Mouse (Mus musculus): ENCODE measurements around the gene Wipf3. TPM values are rescaled to one million over a fixed set of nuclear protein-coding genes. Genes with fewer than 3 reads are reported as not detected.

Wipf3 gene
- polyA plus RNA-seq, 1 experiment = 5.0 TPM

- 9% methylated on average over 25 of the region's 25 CpGs for WGBS
- no peak overlapping the region for H3K4me3 ChIP-seq (replicated peaks; ENCODE audit: extremely low read depth, low read depth, low read length)
- no peak for DNase-seq
- H3K4me1 ChIP-seq (ENCODE audit: control insufficient read depth, insufficient read depth, low read length) = no peaks in the 10 kb centered on the region
- no peak for TF ChIP-seq POLR2A (IDR thresholded peaks at IDR 0.05; ENCODE audit: borderline replicate concordance, extremely low read depth, low read depth, low read length)
Observed at GRCm38 (mm10) chr6:54485435-54485901, 56.1 kb downstream of the Wipf3 start.

- Histone ChIP-seq H3K4me1 (ENCODE audit: control insufficient read depth, insufficient read depth, low read length) (no peaks in the 10 kb centered on the region), H3K4me3 (replicated peaks; ENCODE audit: extremely low read depth, low read depth, low read length) (no peak overlapping the region)
- TF ChIP-seq POLR2A (IDR thresholded peaks at IDR 0.05; ENCODE audit: borderline replicate concordance, extremely low read depth, low read depth, low read length) = no peak
- no peak for TF ChIP-seq CTCF (IDR thresholded peaks at IDR 0.05; ENCODE audit: insufficient read depth, low read length)
- DNase-seq = peak; percentile 15
- WGBS = 36% methylated on average over 6 of the region's 6 CpGs
Observed at GRCm38 (mm10) chr6:54485973-54486569, 56.7 kb downstream of the Wipf3 start.

GRCm38 (mm10) chr6:54491074-54491473, 61.7 kb downstream of the Wipf3 start:
- WGBS = 52% methylated on average over 7 of the region's 7 CpGs
- DNase-seq = no peak
- TF ChIP-seq POLR2A (IDR thresholded peaks at IDR 0.05; ENCODE audit: borderline replicate concordance, extremely low read depth, low read depth, low read length) (no peak), CTCF (IDR thresholded peaks at IDR 0.05; ENCODE audit: insufficient read depth, low read length) (no peak)
- H3K4me3 ChIP-seq (replicated peaks; ENCODE audit: extremely low read depth, low read depth, low read length) = no peak overlapping the region
- H3K4me1 ChIP-seq (ENCODE audit: control insufficient read depth, insufficient read depth, low read length) = no peaks in the 10 kb centered on the region

- Histone ChIP-seq H3K4me3 (replicated peaks; ENCODE audit: extremely low read depth, low read depth, low read length) (no peak overlapping the region), H3K4me1 (ENCODE audit: control insufficient read depth, insufficient read depth, low read length) (no peaks in the 10 kb centered on the region)
- TF ChIP-seq POLR2A (IDR thresholded peaks at IDR 0.05; ENCODE audit: borderline replicate concordance, extremely low read depth, low read depth, low read length) = no peak
- no peak for DNase-seq
Observed at GRCm38 (mm10) chr6:54494097-54494496, 64.7 kb downstream of the Wipf3 start.

- H3K4me1 ChIP-seq (ENCODE audit: control insufficient read depth, insufficient read depth, low read length) = no peaks in the 10 kb centered on the region
- TF ChIP-seq CTCF (IDR thresholded peaks at IDR 0.05; ENCODE audit: insufficient read depth, low read length) = no peak
- TF ChIP-seq POLR2A (IDR thresholded peaks at IDR 0.05; ENCODE audit: borderline replicate concordance, extremely low read depth, low read depth, low read length) = no peak
- 77% methylated on average over 11 of the region's 11 CpGs for WGBS
- H3K4me3 ChIP-seq (replicated peaks; ENCODE audit: extremely low read depth, low read depth, low read length) = no peak overlapping the region
- no peak for DNase-seq
Observed at GRCm38 (mm10) chr6:54494612-54495398, 65.4 kb downstream of the Wipf3 start.

GRCm38 (mm10) chr6:54496214-54496613, 66.8 kb downstream of the Wipf3 start:
- no peak for TF ChIP-seq POLR2A (IDR thresholded peaks at IDR 0.05; ENCODE audit: borderline replicate concordance, extremely low read depth, low read depth, low read length)
- no peak for TF ChIP-seq CTCF (IDR thresholded peaks at IDR 0.05; ENCODE audit: insufficient read depth, low read length)
- no peak overlapping the region for H3K4me3 ChIP-seq (replicated peaks; ENCODE audit: extremely low read depth, low read depth, low read length)
- no peaks in the 10 kb centered on the region for H3K4me1 ChIP-seq (ENCODE audit: control insufficient read depth, insufficient read depth, low read length)
- DNase-seq = no peak
- WGBS = 88% methylated on average over 7 of the region's 7 CpGs

GRCm38 (mm10) chr6:54502661-54503115, 73.3 kb downstream of the Wipf3 start:
- TF ChIP-seq CTCF (IDR thresholded peaks at IDR 0.05; ENCODE audit: insufficient read depth, low read length) = no peak
- no peak for TF ChIP-seq POLR2A (IDR thresholded peaks at IDR 0.05; ENCODE audit: borderline replicate concordance, extremely low read depth, low read depth, low read length)
- 50% methylated on average over 6 of the region's 6 CpGs for WGBS
- H3K4me3 ChIP-seq (replicated peaks; ENCODE audit: extremely low read depth, low read depth, low read length) = no peak overlapping the region
- DNase-seq = no peak
- peaks cover 4% of the 10 kb centered on the region; the same call in 1 of the 2 replicates for H3K4me1 ChIP-seq (ENCODE audit: control insufficient read depth, insufficient read depth, low read length)

GRCm38 (mm10) chr6:54506318-54506717, 76.9 kb downstream of the Wipf3 start:
- H3K4me1 ChIP-seq (ENCODE audit: control insufficient read depth, insufficient read depth, low read length) = peaks cover 4% of the 10 kb centered on the region; the same call in 1 of the 2 replicates
- 79% methylated on average over 11 of the region's 11 CpGs for WGBS
- H3K4me3 ChIP-seq (replicated peaks; ENCODE audit: extremely low read depth, low read depth, low read length) = no peak overlapping the region
- TF ChIP-seq CTCF (IDR thresholded peaks at IDR 0.05; ENCODE audit: insufficient read depth, low read length) = no peak
- no peak for TF ChIP-seq POLR2A (IDR thresholded peaks at IDR 0.05; ENCODE audit: borderline replicate concordance, extremely low read depth, low read depth, low read length)
- no peak for DNase-seq

- peak; percentile 42 for DNase-seq
- peak; percentile 63 for TF ChIP-seq CTCF (IDR thresholded peaks at IDR 0.05; ENCODE audit: insufficient read depth, low read length)
- TF ChIP-seq POLR2A (IDR thresholded peaks at IDR 0.05; ENCODE audit: borderline replicate concordance, extremely low read depth, low read depth, low read length) = no peak
- 29% methylated on average over 8 of the region's 8 CpGs for WGBS
- H3K4me3 ChIP-seq (replicated peaks; ENCODE audit: extremely low read depth, low read depth, low read length) = no peak overlapping the region
- H3K4me1 ChIP-seq (ENCODE audit: control insufficient read depth, insufficient read depth, low read length) = peaks cover 4% of the 10 kb centered on the region; the same call in 1 of the 2 replicates
Observed at GRCm38 (mm10) chr6:54507002-54507401, 77.6 kb downstream of the Wipf3 start.

- Histone ChIP-seq H3K4me1 (ENCODE audit: control insufficient read depth, insufficient read depth, low read length) (0 out of 2 replicates have a peak, but pooled peaks cover 2% of the 10 kb centered on the region), H3K4me3 (replicated peaks; ENCODE audit: extremely low read depth, low read depth, low read length) (no peak overlapping the region)
- DNase-seq = no peak
- WGBS = 61% methylated on average over 5 of the region's 5 CpGs
- TF ChIP-seq CTCF (IDR thresholded peaks at IDR 0.05; ENCODE audit: insufficient read depth, low read length) (no peak), POLR2A (IDR thresholded peaks at IDR 0.05; ENCODE audit: borderline replicate concordance, extremely low read depth, low read depth, low read length) (no peak)
Observed at GRCm38 (mm10) chr6:54507808-54508207, 78.4 kb downstream of the Wipf3 start.

Measured in lung, adult 2 months (tissue).